Mouse (Mus musculus) limb, embryonic 10.5 days (tissue): Measurements from ENCODE around the gene Clk2. TPM values are rescaled to one million over a fixed set of nuclear protein-coding genes. Genes with fewer than 3 reads are reported as not detected.

Experiments used
- DNase-seq: peaks from one replicate; pipeline ENCODE4 v3.0.0-alpha.2; 2017; ENCODE audit warnings: low spot score
- H3K27ac ChIP-seq: fragments of 300-500 bp; sonication (generic); 2 replicates; pipeline ENCODE4 v1.5.1; 2016; ENCODE audit warnings: mild to moderate bottlenecking
- H3K27me3 ChIP-seq: fragments of 300-500 bp; sonication (generic); 2 replicates; pipeline ENCODE4 v1.6.1; 2016; ENCODE audit warnings: low read depth, mild to moderate bottlenecking; ENCODE audit not compliant: poor library complexity, severe bottlenecking
- H3K36me3 ChIP-seq: fragments of 300-500 bp; sonication (generic); 2 replicates; pipeline ENCODE4 v1.6.1; 2016; ENCODE audit warnings: mild to moderate bottlenecking, moderate library complexity
- H3K4me1 ChIP-seq: fragments of 300-500 bp; sonication (generic); 2 replicates; pipeline ENCODE4 v1.6.1; 2016
- H3K4me3 ChIP-seq: fragments of 300-500 bp; sonication (generic); 2 replicates; pipeline ENCODE4 v1.5.1; 2016; ENCODE audit warnings: mild to moderate bottlenecking, moderate library complexity
- H3K9me3 ChIP-seq: fragments of 300-500 bp; sonication (generic); replicated peaks from 2 replicates; pipeline ENCODE4 v1.6.1; 2016; ENCODE audit warnings: mild to moderate bottlenecking
- WGBS: fragments of 180-500 bp; shearing (Covaris S2); methylation state at CpG from one replicate; pipeline ENCODE4 v1.1.7; 2016; 5-methylcytosine and 5-hydroxymethylcytosine counted together
- polyA plus RNA-seq: library from polyadenylated mRNA; unstranded; fragments of >200 nt; fragmentation: Nextera tagmentation; extraction: Ambion mirVana; gene quantifications from 2 replicates; pipeline ENCODE4 v1.2.1, GENCODE M21; 2016

Clk2 gene
- polyA plus RNA-seq, 1 experiment from 2014 or later = 44.8 TPM

DNA sequence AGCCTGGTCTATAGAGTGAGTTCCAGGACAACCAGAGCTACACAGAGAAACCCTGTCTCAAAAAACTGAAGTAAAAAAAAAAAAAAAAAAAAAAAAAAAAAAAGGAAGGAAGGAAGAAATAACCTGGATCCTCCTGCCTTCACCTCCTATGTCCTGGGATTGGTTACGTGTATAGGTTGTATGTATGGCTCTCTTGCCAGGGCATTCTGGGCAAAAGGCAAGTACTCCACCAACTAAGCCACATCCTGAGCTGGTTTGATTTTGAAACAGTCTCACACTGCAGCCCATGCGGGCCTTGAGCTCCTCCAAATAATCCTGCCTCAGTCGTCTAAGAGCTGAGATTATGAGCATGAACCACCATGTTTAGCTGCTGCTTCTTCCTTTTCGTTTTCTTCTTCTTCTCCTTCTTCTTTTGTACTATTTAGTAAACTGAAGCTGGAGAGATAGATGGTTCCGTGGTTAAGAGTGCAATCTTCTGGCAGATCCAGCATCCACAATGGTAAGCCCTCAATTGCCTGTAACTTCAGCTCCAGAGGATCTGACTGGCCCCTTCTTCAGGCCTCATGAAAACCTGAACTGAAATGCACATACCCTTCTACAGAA is 851 bp upstream of the Clk2 start:
- Histone ChIP-seq H3K27me3 (peaks cover 11% of the 10 kb centered on the region), H3K4me1 (peaks cover 39% of the 10 kb centered on the region), H3K4me3 (peak overlapping the region; percentile 93), H3K9me3 (no peaks in the 10 kb centered on the region), H3K36me3 (peaks cover 31% of the 10 kb centered on the region), H3K27ac (peak overlapping the region; percentile 99; the same call in 1 of the 2 replicates)
- no peak for DNase-seq
- WGBS = 81% methylated on average over 5 of the region's 5 CpGs

GRCm38 (mm10) chr3:89165268-89165870 is 774 bp downstream of the Clk2 start:
- peak overlapping the region; percentile 93 for H3K4me3 ChIP-seq
- DNase-seq = peak; percentile 30
- H3K27me3 ChIP-seq = no peaks in the 10 kb centered on the region
- H3K36me3 ChIP-seq = peaks cover 48% of the 10 kb centered on the region
- peaks cover 25% of the 10 kb centered on the region for H3K4me1 ChIP-seq
- H3K9me3 ChIP-seq = no peaks in the 10 kb centered on the region
- WGBS = 22% methylated on average over 12 of the region's 12 CpGs
- peak overlapping the region; percentile 99 for H3K27ac ChIP-seq

- H3K9me3 ChIP-seq = no peaks in the 10 kb centered on the region
- H3K36me3 ChIP-seq = peaks cover 62% of the 10 kb centered on the region
- DNase-seq = peak; percentile 26
- H3K4me1 ChIP-seq = peaks cover 25% of the 10 kb centered on the region
- H3K4me3 ChIP-seq = 0 out of 2 replicates have a peak overlapping the region, but pooled peaks have one; percentile 13
- no peak overlapping the region for H3K27ac ChIP-seq
- no peaks in the 10 kb centered on the region for H3K27me3 ChIP-seq
- 96% methylated on average over 19 of the region's 19 CpGs for WGBS
Measured at GRCm38 (mm10) chr3:89166945-89167344, 2.4 kb downstream of the Clk2 start.

- Histone ChIP-seq H3K9me3 (no peaks in the 10 kb centered on the region), H3K27me3 (no peaks in the 10 kb centered on the region), H3K36me3 (peaks cover 79% of the 10 kb centered on the region), H3K4me1 (peaks cover 17% of the 10 kb centered on the region), H3K27ac (no peak overlapping the region), H3K4me3 (no peak overlapping the region)
- WGBS = 96% methylated on average over 11 of the region's 11 CpGs
- no peak for DNase-seq
Measured at GRCm38 (mm10) chr3:89174844-89175243, 10.2 kb downstream of the Clk2 start.

DNA sequence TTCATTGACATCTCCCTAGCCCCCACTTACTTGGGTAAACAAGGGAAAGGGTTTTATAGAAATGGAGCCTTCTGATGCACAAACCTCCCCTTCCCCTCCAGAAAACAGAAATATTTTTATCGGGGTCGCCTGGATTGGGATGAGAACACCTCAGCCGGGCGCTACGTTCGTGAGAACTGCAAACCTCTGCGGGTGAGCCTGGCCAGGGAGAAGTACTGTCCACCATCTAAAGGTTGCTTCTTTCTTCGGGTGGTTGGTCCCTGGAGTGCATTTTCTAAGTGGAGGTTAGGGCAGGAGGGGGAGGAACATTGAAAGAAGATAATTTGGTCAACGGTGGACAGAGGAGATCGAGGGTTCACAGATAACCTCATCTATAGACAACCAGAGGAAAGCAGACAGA is 10.9 kb downstream of the Clk2 start:
- H3K4me1 ChIP-seq = peaks cover 17% of the 10 kb centered on the region
- no peak for DNase-seq
- H3K27ac ChIP-seq = no peak overlapping the region
- no peak overlapping the region for H3K4me3 ChIP-seq
- no peaks in the 10 kb centered on the region for H3K9me3 ChIP-seq
- no peaks in the 10 kb centered on the region for H3K27me3 ChIP-seq
- peaks cover 79% of the 10 kb centered on the region for H3K36me3 ChIP-seq
- WGBS = 93% methylated on average over 10 of the region's 10 CpGs

DNA sequence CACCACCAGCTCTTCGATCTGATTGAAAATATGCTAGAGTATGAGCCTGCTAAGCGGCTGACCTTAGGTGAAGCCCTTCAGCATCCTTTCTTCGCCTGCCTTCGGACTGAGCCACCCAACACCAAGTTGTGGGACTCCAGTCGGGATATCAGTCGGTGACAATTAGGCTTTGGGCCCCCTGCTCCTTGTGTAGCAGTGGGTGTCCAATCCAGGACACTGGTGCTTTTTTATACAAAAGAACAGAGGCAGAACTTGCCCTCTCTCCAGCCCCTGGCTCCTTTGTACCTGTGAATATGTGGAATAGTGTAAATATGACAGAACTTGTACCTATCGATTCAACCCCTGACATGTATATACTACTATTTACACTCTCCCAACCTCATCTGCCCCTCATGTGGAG is 11.8 kb downstream of the Clk2 start:
- H3K27me3 ChIP-seq = no peaks in the 10 kb centered on the region
- H3K9me3 ChIP-seq = no peaks in the 10 kb centered on the region
- H3K4me1 ChIP-seq = peaks cover 17% of the 10 kb centered on the region
- H3K36me3 ChIP-seq = peaks cover 80% of the 10 kb centered on the region
- H3K4me3 ChIP-seq = 0 out of 2 replicates have a peak overlapping the region, but pooled peaks have one; percentile 75
- H3K27ac ChIP-seq = no peak overlapping the region
- no peak for DNase-seq
- 85% methylated on average over 7 of the region's 7 CpGs for WGBS

GRCm38 (mm10) chr3:89177242-89178106 is 12.9 kb downstream of the Clk2 start, which contains the start of gene Scamp3:
Gene Scamp3 (plus strand): TSS chr3:89177473.
- under 1% methylated on average over 43 of the region's 43 CpGs for WGBS
- DNase-seq = peak; percentile 97
- peak within 1 kb of the TSS; percentile 85 for H3K27ac ChIP-seq
- H3K9me3 ChIP-seq = no peaks in the 10 kb centered on the region
- peaks cover 80% of the 10 kb centered on the region for H3K36me3 ChIP-seq
- peaks cover 22% of the 10 kb centered on the region for H3K4me1 ChIP-seq
- H3K4me3 ChIP-seq = peak within 1 kb of the TSS; percentile 75
- H3K27me3 ChIP-seq = no peaks in the 10 kb centered on the region

GRCm38 (mm10) chr3:89178107-89178385 is 13.5 kb downstream of the Clk2 start:
- DNase-seq = no peak
- 11% methylated on average over 6 of the region's 6 CpGs for WGBS
- no peaks in the 10 kb centered on the region for H3K9me3 ChIP-seq
- no peaks in the 10 kb centered on the region for H3K27me3 ChIP-seq
- H3K4me3 ChIP-seq = peak overlapping the region; percentile 75
- H3K27ac ChIP-seq = peak overlapping the region; percentile 85
- H3K4me1 ChIP-seq = peaks cover 27% of the 10 kb centered on the region
- peaks cover 78% of the 10 kb centered on the region for H3K36me3 ChIP-seq

GRCm38 (mm10) chr3:89179056-89179455 is 14.5 kb downstream of the Clk2 start:
- Histone ChIP-seq H3K36me3 (peaks cover 68% of the 10 kb centered on the region), H3K27ac (no peak overlapping the region), H3K9me3 (no peaks in the 10 kb centered on the region), H3K4me1 (peaks cover 37% of the 10 kb centered on the region), H3K4me3 (peak overlapping the region; percentile 23; the same call in 1 of the 2 replicates), H3K27me3 (no peaks in the 10 kb centered on the region)
- no peak for DNase-seq
- 95% methylated on average over 11 of the region's 11 CpGs for WGBS

DNA sequence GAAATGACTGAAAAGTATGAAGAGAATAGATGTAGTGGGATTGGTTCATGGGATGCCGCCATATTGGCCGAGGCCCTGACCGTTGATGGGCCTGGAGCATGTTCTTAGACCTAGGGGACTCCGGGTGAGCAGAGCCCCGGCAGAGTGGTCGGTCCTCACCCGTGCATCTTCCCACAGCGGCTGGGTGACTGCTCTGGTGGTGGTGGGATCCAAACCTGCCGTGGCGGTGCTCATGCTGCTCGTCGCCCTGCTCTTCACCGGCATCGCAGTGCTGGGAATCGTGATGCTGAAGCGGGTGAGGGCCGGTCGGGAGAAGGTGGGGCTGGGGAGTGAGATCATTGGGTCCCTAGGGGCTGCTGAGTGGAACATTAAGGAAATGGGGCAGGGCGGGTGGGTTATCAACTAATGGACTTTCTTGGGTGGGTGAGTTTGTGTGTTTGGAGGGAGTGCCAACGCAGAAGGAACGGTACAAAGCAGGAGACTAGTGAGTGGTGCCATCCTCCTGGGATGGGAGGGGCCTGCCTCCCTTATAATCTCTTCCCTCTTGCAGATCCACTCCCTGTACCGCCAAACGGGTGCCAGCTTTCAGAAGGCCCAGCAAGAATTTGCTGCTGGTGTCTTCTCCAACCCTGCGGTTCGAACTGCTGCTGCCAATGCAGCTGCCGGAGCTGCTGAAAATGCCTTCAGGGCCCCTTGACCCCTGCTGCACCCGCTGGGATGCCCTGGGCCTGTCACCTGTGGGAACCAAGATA is 17.3 kb downstream of the Clk2 start:
- Histone ChIP-seq H3K4me3 (no peak overlapping the region), H3K27ac (no peak overlapping the region; the same call in 1 of the 2 replicates), H3K4me1 (peaks cover 61% of the 10 kb centered on the region), H3K36me3 (peaks cover 48% of the 10 kb centered on the region), H3K27me3 (no peaks in the 10 kb centered on the region), H3K9me3 (no peaks in the 10 kb centered on the region)
- WGBS = 89% methylated on average over 27 of the region's 27 CpGs
- no peak for DNase-seq

- 40% methylated on average over 7 of the region's 7 CpGs for WGBS
- Histone ChIP-seq H3K36me3 (peaks cover 55% of the 10 kb centered on the region), H3K4me3 (peak overlapping the region; percentile 57), H3K4me1 (peaks cover 66% of the 10 kb centered on the region), H3K9me3 (no peaks in the 10 kb centered on the region), H3K27ac (peak overlapping the region; percentile 86), H3K27me3 (no peaks in the 10 kb centered on the region)
- no peak for DNase-seq
Measured at GRCm38 (mm10) chr3:89182531-89183057, 18.0 kb downstream of the Clk2 start.
